Mouse (Mus musculus) left cerebral cortex, postnatal 14 days (tissue): ENCODE results near the gene Btbd9. TPM values are rescaled to one million over a fixed set of nuclear protein-coding genes. Genes with fewer than 3 reads are reported as not detected.
A peak's percentile ranks its signal among the peaks of the same experiment; 100 is the strongest.

Source experiments
- DNase-seq, 2 experiments: peaks; one replicate each; pipeline ENCODE4 v3.0.0; 2021 to 2022; ENCODE audit warnings: low spot score in 2 of 2, mixed read lengths in 1 of 2
- intact Hi-C: fragments of 180-260 bp; cut with DNase I; formaldehyde crosslinking; loops from one replicate; pipeline ENCODE4 v1.15.1; 2025
- total RNA-seq, 2 experiments: library from RNA; stranded (reverse); gene quantifications; 2 replicates each; pipeline ENCODE4 v1.2.3; 2021

Gene Btbd9
- total RNA-seq, 2 experiments from 2014 or later: 78.9 to 95.2 TPM

DNA sequence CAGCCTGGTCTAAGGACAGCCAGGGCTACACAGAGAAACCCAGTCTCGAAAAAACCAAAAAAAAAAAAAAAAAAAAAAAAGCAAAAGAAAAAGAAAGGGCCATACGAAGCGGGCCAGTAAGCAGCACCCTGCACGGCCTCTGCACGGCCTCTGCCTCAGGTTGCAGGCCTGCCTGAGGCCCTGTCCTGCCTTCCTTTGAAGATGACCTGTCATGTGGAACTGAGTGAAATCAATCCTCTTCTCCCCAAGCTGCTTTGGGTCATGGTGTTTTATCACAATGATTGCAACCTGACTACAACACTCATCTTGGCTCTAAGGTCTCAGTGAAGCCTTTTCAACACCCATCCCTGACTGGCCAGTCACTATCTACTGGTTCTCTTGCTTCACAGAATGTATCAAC, 323.3 kb downstream of the Btbd9 start:
- intact Hi-C loops: no loop called here
- DNase-seq: no peak

DNA sequence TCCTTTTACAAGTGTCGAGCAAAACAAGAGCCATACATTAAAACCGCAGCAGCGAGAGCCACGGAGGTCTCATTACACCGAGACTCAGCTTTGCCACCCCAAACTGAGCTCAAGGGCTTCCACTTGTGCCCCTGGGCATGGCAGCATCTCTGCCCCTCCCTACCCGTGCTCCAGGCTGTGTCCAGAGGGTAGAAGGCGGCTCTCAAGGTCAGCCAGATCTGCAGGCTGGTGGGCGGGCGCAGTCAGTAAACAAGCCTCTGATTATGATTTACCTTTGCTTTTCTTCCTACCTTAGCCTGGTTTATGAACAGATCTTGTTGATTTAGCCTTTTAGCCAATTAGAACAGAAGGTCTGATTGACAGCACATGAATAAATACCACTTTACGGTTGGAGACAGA, 331.0 kb downstream of the Btbd9 start:
- no peak for DNase-seq
- intact Hi-C loops: no loop called here

- intact Hi-C loops: no loop called here
- DNase-seq: no peak
These were observed 331.5 kb downstream of the Btbd9 start for GRCm38 (mm10) chr17:30244651-30245307.

GRCm38 (mm10) chr17:30243540-30243939, 332.7 kb downstream of the Btbd9 start:
- no peak for DNase-seq
- intact Hi-C loops: no loop called here

GRCm38 (mm10) chr17:30242647-30243046, 333.6 kb downstream of the Btbd9 start:
- no peak for DNase-seq
- intact Hi-C loops: no loop called here

DNA sequence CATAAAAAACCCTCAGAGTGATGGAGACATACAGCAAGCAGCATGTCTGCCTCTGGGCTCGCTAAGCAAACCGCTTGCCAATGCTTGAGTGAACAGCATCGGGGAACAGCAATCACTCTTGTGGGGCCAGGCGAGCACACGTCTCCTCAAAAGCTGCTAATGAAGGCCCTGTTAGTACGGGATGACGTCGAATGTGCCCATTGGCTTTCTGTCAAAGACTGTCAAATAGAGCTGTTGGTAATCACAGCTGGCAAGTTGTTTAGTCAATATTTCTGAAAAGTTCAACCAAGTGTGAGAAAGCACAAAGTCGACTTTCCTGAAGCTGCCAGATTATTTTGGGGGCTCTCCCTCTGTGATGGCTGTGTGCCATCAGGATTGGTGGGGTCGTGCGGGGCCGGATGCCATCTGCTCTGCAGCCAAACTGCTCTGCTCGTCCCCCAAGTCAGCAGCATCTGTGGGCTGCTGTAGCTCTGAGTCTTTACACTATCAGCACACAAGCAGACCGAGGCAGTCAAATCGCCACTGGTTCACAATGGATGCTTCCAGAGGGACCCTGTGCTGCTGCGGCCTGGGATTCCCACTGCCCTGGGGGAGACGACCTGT, 334.5 kb downstream of the Btbd9 start:
- no peak for DNase-seq
- intact Hi-C loops: no loop called here

DNA sequence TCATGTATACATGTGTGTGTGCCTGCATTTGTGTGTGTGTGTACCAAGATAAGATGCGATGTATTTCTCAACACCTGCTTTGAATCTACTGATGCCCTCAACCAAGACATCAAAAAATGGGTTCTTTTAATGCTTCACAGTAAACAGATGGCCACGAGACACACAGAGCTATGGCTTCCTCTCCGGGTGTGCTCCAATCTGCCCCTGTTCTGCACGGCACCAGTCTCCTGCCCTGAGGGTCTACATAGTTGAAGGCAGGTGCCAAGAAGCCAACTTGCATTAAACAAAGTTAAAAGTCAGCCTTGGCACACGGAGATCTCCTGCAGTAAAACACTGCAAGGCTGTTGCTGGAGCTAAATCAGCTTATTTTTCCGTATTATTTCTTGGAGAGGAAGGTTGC, 335.2 kb downstream of the Btbd9 start:
- intact Hi-C loops: no loop called here
- DNase-seq: no peak

DNA sequence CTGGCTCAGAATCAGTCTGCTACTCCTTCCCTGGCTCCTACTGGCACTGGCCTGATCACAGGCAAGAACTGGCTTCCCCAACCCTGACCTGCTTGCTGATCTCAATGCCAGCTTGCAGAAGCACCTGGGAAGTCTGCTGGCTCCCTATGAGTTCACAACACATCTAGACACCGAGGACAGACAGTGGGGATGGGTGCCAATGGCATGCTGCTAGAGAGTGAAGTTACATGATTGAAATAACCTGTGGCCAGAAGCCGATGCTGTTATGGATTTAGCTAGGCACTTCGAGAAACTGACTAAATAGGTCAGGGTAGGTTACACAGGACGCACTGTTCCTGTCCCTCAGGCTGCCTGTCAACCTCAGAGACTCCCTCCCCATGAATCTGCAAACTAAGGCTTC, 335.6 kb downstream of the Btbd9 start:
- no peak for DNase-seq
- intact Hi-C loops: no loop called here

GRCm38 (mm10) chr17:30239458-30239857, 336.8 kb downstream of the Btbd9 start:
- intact Hi-C loops: loop anchor here (10.0 kb wide), 1 partner anchor 215 kb away; no protein-coding TSS in a partner anchor
- DNase-seq: peak in 1 of 2 experiments; percentile 51

- no peak for DNase-seq
These were observed 338.7 kb downstream of the Btbd9 start for GRCm38 (mm10) chr17:30237600-30237999.

DNA sequence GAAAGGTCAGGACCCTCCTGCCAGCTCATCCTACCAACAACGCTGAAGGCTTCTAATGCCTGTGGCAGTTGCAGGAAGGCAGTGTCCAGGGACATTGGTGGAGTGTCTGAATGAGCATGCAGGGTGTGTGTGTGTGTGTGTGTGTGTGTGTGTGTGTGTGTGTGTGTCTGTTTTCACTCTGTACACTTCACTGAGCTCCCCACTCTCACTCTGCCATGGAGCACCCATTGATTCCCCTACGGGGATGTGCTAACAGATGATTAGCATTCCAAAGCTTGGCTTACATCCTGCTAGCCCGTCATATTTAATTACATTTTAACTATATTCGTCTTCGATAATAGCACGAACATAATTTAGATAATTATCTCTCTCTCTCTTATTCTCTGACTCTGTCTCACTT, 339.7 kb downstream of the Btbd9 start:
- DNase-seq: no peak
- intact Hi-C loops: loop anchor here (10.0 kb wide), 1 partner anchor 218 kb away; no protein-coding TSS in a partner anchor

More at GRCm38 (mm10) chr17:30237600-30237999, 338.7 kb downstream of the Btbd9 start:
- intact Hi-C loops: loop anchor here (10.0 kb wide), 1 partner anchor 217 kb away; no protein-coding TSS in a partner anchor

- DNase-seq: no peak
- intact Hi-C loops: loop anchor here (10.0 kb wide), 1 partner anchor 219 kb away; no protein-coding TSS in a partner anchor
These were observed 340.9 kb downstream of the Btbd9 start for GRCm38 (mm10) chr17:30235380-30235779.

DNA sequence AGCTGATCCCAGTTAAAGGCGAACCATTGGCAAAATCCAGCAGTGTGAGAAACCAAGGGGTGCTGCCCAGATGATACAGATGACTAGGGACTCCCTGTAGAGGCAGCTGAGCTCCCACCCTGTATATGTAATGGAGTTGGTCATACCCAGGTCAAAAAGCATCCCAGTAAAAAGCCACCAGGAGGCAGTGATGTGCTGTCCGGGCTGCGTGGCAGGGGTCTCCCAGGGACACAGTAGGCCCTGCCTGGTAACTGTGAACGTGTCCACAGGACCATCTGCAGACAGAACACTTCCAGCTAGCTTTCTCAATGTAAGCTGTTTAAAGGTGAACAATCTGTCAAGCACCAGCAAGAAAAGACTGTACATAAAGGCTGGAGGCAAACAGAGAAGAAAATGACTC, 343.6 kb downstream of the Btbd9 start:
- DNase-seq: peak in 1 of 2 experiments; percentile 49
- intact Hi-C loops: loop anchor here (10.0 kb wide), 1 partner anchor 222 kb away; no protein-coding TSS in a partner anchor

DNA sequence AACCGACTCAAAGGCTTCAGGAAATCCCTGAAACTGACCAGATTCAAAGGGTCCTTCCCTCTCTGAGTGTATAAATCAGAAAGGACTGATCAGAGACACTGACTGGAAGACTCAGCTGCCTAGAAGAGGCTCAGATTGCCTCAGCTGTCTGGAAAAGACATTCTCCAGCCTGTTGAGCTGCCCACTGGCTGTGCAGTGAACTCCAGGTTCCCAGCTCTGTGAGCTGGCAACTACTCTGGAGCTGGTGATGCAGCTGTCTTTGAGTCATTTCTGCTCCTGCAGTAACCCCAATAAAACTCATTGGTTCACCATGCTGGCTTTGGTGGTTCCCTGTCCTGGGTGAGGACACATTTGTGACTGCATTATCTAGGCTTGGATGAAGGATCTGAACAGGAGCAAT, 344.8 kb downstream of the Btbd9 start:
- DNase-seq: no peak
- intact Hi-C loops: loop anchor here (10.0 kb wide), 1 partner anchor 223 kb away; no protein-coding TSS in a partner anchor

DNA sequence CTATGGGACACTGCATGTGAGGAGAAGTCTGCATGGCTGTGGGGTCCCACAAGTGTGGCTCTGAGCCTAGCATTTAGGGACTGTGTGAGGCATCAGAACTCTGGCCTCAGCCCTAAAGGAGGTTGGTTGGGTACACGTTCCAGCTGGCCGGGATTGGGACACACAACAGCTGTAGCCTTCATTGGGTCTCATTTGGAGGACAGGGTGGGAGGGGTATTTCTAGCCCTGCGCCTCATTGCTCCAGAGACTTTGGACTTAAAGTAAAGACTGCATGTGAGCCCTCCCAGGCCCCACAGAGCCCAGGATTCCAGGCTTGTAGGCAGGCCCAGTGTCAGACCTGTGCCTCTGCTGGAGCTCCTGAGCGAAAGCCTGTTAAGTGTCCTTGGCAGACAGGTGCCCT, 345.9 kb downstream of the Btbd9 start:
- intact Hi-C loops: loop anchor here (10.0 kb wide), 1 partner anchor 224 kb away; no protein-coding TSS in a partner anchor
- no peak for DNase-seq

GRCm38 (mm10) chr17:30228439-30229215, 347.7 kb downstream of the Btbd9 start:
- no peak for DNase-seq
- intact Hi-C loops: no loop called here

DNA sequence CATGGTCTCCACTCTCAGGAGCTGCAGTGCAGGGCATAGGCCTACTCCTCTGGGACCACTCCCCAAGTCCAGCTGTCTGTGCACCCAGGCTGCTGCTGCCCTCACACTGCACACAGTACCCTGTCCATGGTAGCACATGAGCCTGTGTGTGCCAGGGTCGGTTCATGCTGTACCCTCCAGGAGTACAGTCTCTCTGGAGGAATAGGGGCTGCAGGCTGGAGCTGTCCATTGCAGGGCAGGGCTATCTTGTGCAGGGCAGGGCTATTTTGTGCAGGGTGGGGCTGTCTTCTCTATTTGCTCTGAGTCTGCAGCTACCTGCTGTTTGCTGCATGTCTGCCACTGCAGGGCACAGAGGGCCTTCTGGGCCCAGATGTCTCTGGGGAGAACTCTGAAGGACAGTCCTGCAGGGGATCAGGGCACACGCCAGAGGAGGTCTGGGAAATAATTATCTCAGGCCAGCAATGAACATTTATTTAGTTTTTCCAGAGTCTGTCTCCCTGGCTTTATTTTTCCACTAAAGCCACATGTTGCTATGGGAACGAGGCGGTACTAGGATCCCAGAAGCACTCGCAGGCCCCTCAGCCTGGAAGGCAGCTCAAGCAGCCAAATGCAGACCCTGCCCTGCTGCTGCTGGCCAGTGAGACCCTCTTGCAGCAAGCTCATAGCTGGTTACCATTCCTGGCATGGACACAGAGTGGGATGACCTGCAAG, 351.1 kb downstream of the Btbd9 start:
- intact Hi-C loops: no loop called here
- no peak for DNase-seq

DNA sequence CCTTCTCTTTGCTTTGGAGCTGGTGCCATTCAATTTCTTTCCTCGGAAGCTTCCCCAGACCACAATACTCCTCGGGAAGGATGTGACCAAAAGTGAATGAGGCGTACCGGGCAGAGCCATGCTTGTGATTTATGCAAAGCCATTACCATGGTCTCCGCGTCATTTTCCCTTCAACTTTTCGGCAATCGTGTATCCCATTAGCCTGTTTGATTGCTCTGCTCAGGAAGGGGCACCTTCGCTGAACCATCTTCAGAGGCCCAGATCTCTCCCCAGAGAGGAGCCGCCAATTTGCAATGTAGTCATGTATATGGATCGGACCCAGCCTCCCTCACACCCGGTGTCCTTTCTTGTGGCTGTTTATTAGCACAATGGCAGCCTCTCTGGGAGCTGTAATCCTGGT, 353.5 kb downstream of the Btbd9 start:
- intact Hi-C loops: no loop called here

DNA sequence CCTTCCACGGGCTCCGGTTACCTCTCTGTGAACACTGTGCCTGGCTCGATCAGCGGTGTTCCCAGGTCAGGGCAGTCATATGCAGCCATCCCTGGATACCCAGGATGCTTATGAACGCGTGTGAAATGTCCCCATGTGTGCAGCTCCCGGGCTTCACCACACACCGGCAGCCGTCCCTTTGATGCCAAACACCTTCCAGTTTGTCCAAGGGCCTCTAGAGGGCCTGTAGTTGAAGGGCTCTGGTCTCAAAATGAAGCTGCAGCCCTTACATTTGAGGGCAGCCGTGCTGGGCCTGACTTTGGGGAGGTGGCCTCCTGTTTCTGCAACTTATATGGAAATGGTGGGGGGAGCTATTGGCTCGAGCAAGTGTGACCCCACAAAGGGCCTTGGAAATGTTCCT, 353.9 kb downstream of the Btbd9 start:
- intact Hi-C loops: no loop called here
- no peak for DNase-seq

More for the DNA sequence above, 353.5 kb downstream of the Btbd9 start:
- no peak for DNase-seq

DNA sequence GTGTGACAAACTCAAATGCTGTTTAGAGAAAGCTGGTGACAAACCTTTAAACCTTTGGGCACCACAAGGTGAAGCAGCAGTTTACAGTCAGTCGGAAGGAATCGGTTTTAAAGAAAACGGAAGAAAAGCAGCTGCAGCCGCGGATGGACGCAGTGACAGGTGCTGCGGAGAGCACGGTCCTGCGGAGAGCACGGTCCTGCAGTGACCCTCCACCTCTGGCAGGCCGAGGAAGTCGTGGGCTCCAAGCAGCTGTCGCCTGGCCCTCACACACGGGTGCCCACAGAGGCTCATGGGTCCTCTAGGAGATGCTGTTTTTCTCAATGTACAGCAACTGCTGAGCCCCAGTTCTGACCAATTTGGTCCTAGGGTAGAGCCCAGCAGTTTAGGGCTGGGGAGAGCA, 354.6 kb downstream of the Btbd9 start:
- intact Hi-C loops: no loop called here
- no peak for DNase-seq
